Mouse (Mus musculus): ENCODE measurements around the gene Slc24a4. TPM values are rescaled to one million over a fixed set of nuclear protein-coding genes. Genes with fewer than 3 reads are reported as not detected.

The Slc24a4 gene
- polyA plus RNA-seq, 1 experiment from 2014 or later = not detected

GRCm38 (mm10) chr12:102250316-102250715, 121.8 kb downstream of the Slc24a4 start:
- H3K9ac ChIP-seq (ENCODE audit: low read depth, low read length) = no peak overlapping the region
- WGBS = 93% methylated on average over 4 of the region's 4 CpGs
- no peaks in the 10 kb centered on the region for H3K36me3 ChIP-seq (ENCODE audit: control insufficient read depth, insufficient read depth, low read length)
- ATAC-seq (ENCODE audit: low FRiP score, low TSS enrichment) = no peak
- no peak overlapping the region for H3K4me3 ChIP-seq (ENCODE audit: low read length)
- H3K27me3 ChIP-seq (ENCODE audit: control insufficient read depth, insufficient read depth, low read length) = no peaks in the 10 kb centered on the region
- no peak overlapping the region for H3K27ac ChIP-seq (ENCODE audit: low read depth, low read length)
- no peaks in the 10 kb centered on the region for H3K9me3 ChIP-seq (ENCODE audit: control insufficient read depth, low read length)
- no peak overlapping the region for H3K4me2 ChIP-seq (replicated peaks; ENCODE audit: low read depth, low read length)
- no peaks in the 10 kb centered on the region for H3K4me1 ChIP-seq (ENCODE audit: control insufficient read depth, insufficient read depth, low read length)

- H3K36me3 ChIP-seq (ENCODE audit: control insufficient read depth, insufficient read depth, low read length) = no peaks in the 10 kb centered on the region
- H3K27me3 ChIP-seq (ENCODE audit: control insufficient read depth, insufficient read depth, low read length) = no peaks in the 10 kb centered on the region
- WGBS = 81% methylated on average over 3 of the region's 3 CpGs
- no peak overlapping the region for H3K4me2 ChIP-seq (replicated peaks; ENCODE audit: low read depth, low read length)
- H3K9ac ChIP-seq (ENCODE audit: low read depth, low read length) = no peak overlapping the region
- no peak overlapping the region for H3K4me3 ChIP-seq (ENCODE audit: low read length)
- H3K27ac ChIP-seq (ENCODE audit: low read depth, low read length) = no peak overlapping the region
- no peak for ATAC-seq (ENCODE audit: low FRiP score, low TSS enrichment)
- no peaks in the 10 kb centered on the region for H3K4me1 ChIP-seq (ENCODE audit: control insufficient read depth, insufficient read depth, low read length)
- H3K9me3 ChIP-seq (ENCODE audit: control insufficient read depth, low read length) = no peaks in the 10 kb centered on the region
Measured at GRCm38 (mm10) chr12:102251070-102251469, 122.5 kb downstream of the Slc24a4 start.

- Histone ChIP-seq H3K9ac (ENCODE audit: low read depth, low read length) (no peak overlapping the region), H3K4me3 (ENCODE audit: low read length) (no peak overlapping the region), H3K27me3 (ENCODE audit: control insufficient read depth, insufficient read depth, low read length) (no peaks in the 10 kb centered on the region), H3K4me2 (replicated peaks; ENCODE audit: low read depth, low read length) (no peak overlapping the region), H3K27ac (ENCODE audit: low read depth, low read length) (no peak overlapping the region), H3K4me1 (ENCODE audit: control insufficient read depth, insufficient read depth, low read length) (no peaks in the 10 kb centered on the region), H3K9me3 (ENCODE audit: control insufficient read depth, low read length) (no peaks in the 10 kb centered on the region), H3K36me3 (ENCODE audit: control insufficient read depth, insufficient read depth, low read length) (no peaks in the 10 kb centered on the region)
- 69% methylated on average over 3 of the region's 3 CpGs for WGBS
- ATAC-seq (ENCODE audit: low FRiP score, low TSS enrichment) = no peak
Measured at GRCm38 (mm10) chr12:102251985-102252384, 123.5 kb downstream of the Slc24a4 start.

GRCm38 (mm10) chr12:102252525-102252924, 124.0 kb downstream of the Slc24a4 start:
- Histone ChIP-seq H3K4me3 (ENCODE audit: low read length) (no peak overlapping the region), H3K4me1 (ENCODE audit: control insufficient read depth, insufficient read depth, low read length) (no peaks in the 10 kb centered on the region), H3K27me3 (ENCODE audit: control insufficient read depth, insufficient read depth, low read length) (no peaks in the 10 kb centered on the region), H3K27ac (ENCODE audit: low read depth, low read length) (no peak overlapping the region), H3K9ac (ENCODE audit: low read depth, low read length) (no peak overlapping the region), H3K4me2 (replicated peaks; ENCODE audit: low read depth, low read length) (no peak overlapping the region), H3K9me3 (ENCODE audit: control insufficient read depth, low read length) (no peaks in the 10 kb centered on the region), H3K36me3 (ENCODE audit: control insufficient read depth, insufficient read depth, low read length) (no peaks in the 10 kb centered on the region)
- ATAC-seq (ENCODE audit: low FRiP score, low TSS enrichment) = no peak
- 52% methylated on average over 1 of the region's 1 CpGs for WGBS

- no peaks in the 10 kb centered on the region for H3K9me3 ChIP-seq (ENCODE audit: control insufficient read depth, low read length)
- no peak for ATAC-seq (ENCODE audit: low FRiP score, low TSS enrichment)
- H3K36me3 ChIP-seq (ENCODE audit: control insufficient read depth, insufficient read depth, low read length) = no peaks in the 10 kb centered on the region
- no peak overlapping the region for H3K9ac ChIP-seq (ENCODE audit: low read depth, low read length)
- no peaks in the 10 kb centered on the region for H3K4me1 ChIP-seq (ENCODE audit: control insufficient read depth, insufficient read depth, low read length)
- H3K4me2 ChIP-seq (replicated peaks; ENCODE audit: low read depth, low read length) = no peak overlapping the region
- no peak overlapping the region for H3K27ac ChIP-seq (ENCODE audit: low read depth, low read length)
- no peaks in the 10 kb centered on the region for H3K27me3 ChIP-seq (ENCODE audit: control insufficient read depth, insufficient read depth, low read length)
- no peak overlapping the region for H3K4me3 ChIP-seq (ENCODE audit: low read length)
Measured at GRCm38 (mm10) chr12:102255012-102255411, 126.5 kb downstream of the Slc24a4 start.

- Histone ChIP-seq H3K9ac (ENCODE audit: low read depth, low read length) (no peak overlapping the region), H3K4me1 (ENCODE audit: control insufficient read depth, insufficient read depth, low read length) (peaks cover 8% of the 10 kb centered on the region; the same call in 1 of the 2 replicates), H3K4me3 (ENCODE audit: low read length) (no peak overlapping the region), H3K36me3 (ENCODE audit: control insufficient read depth, insufficient read depth, low read length) (no peaks in the 10 kb centered on the region), H3K9me3 (ENCODE audit: control insufficient read depth, low read length) (no peaks in the 10 kb centered on the region), H3K27ac (ENCODE audit: low read depth, low read length) (no peak overlapping the region), H3K27me3 (ENCODE audit: control insufficient read depth, insufficient read depth, low read length) (no peaks in the 10 kb centered on the region), H3K4me2 (replicated peaks; ENCODE audit: low read depth, low read length) (no peak overlapping the region)
- 78% methylated on average over 3 of the region's 3 CpGs for WGBS
- ATAC-seq (ENCODE audit: low FRiP score, low TSS enrichment) = no peak
Measured at GRCm38 (mm10) chr12:102258522-102259112, 130.1 kb downstream of the Slc24a4 start.

GRCm38 (mm10) chr12:102261933-102262396, 133.4 kb downstream of the Slc24a4 start:
- no peaks in the 10 kb centered on the region for H3K27me3 ChIP-seq (ENCODE audit: control insufficient read depth, insufficient read depth, low read length)
- ATAC-seq (ENCODE audit: low FRiP score, low TSS enrichment) = peak; percentile 70; the same call in 1 of the 2 replicates

GRCm38 (mm10) chr12:102262809-102263208, 134.3 kb downstream of the Slc24a4 start:
- WGBS = 98% methylated on average over 2 of the region's 2 CpGs
- Histone ChIP-seq H3K36me3 (ENCODE audit: control insufficient read depth, insufficient read depth, low read length) (no peaks in the 10 kb centered on the region), H3K9ac (ENCODE audit: low read depth, low read length) (no peak overlapping the region), H3K4me1 (ENCODE audit: control insufficient read depth, insufficient read depth, low read length) (peaks cover 8% of the 10 kb centered on the region; the same call in 1 of the 2 replicates), H3K4me2 (replicated peaks; ENCODE audit: low read depth, low read length) (no peak overlapping the region), H3K27ac (ENCODE audit: low read depth, low read length) (no peak overlapping the region), H3K9me3 (ENCODE audit: control insufficient read depth, low read length) (no peaks in the 10 kb centered on the region), H3K4me3 (ENCODE audit: low read length) (no peak overlapping the region), H3K27me3 (ENCODE audit: control insufficient read depth, insufficient read depth, low read length) (no peaks in the 10 kb centered on the region)
- no peak for ATAC-seq (ENCODE audit: low FRiP score, low TSS enrichment)

More at GRCm38 (mm10) chr12:102261933-102262396, 133.4 kb downstream of the Slc24a4 start:
- H3K27ac ChIP-seq (ENCODE audit: low read depth, low read length) = no peak overlapping the region
- H3K4me2 ChIP-seq (replicated peaks; ENCODE audit: low read depth, low read length) = no peak overlapping the region
- H3K36me3 ChIP-seq (ENCODE audit: control insufficient read depth, insufficient read depth, low read length) = no peaks in the 10 kb centered on the region
- no peaks in the 10 kb centered on the region for H3K9me3 ChIP-seq (ENCODE audit: control insufficient read depth, low read length)
- H3K4me3 ChIP-seq (ENCODE audit: low read length) = no peak overlapping the region
- whole genome bisulfite sequencing = 27% methylated on average over 8 of the region's 8 CpGs
- H3K9ac ChIP-seq (ENCODE audit: low read depth, low read length) = no peak overlapping the region
- peaks cover 8% of the 10 kb centered on the region; the same call in 1 of the 2 replicates for H3K4me1 ChIP-seq (ENCODE audit: control insufficient read depth, insufficient read depth, low read length)

- Histone ChIP-seq H3K9ac (ENCODE audit: low read depth, low read length) (no peak overlapping the region), H3K27ac (ENCODE audit: low read depth, low read length) (no peak overlapping the region), H3K4me3 (ENCODE audit: low read length) (no peak overlapping the region), H3K4me1 (ENCODE audit: control insufficient read depth, insufficient read depth, low read length) (peaks cover 8% of the 10 kb centered on the region; the same call in 1 of the 2 replicates), H3K36me3 (ENCODE audit: control insufficient read depth, insufficient read depth, low read length) (no peaks in the 10 kb centered on the region), H3K27me3 (ENCODE audit: control insufficient read depth, insufficient read depth, low read length) (no peaks in the 10 kb centered on the region), H3K9me3 (ENCODE audit: control insufficient read depth, low read length) (no peaks in the 10 kb centered on the region), H3K4me2 (replicated peaks; ENCODE audit: low read depth, low read length) (no peak overlapping the region)
- ATAC-seq (ENCODE audit: low FRiP score, low TSS enrichment) = no peak
Measured at GRCm38 (mm10) chr12:102263249-102263648, 134.7 kb downstream of the Slc24a4 start.

Data from kidney, embryonic 14.5 days (tissue).